Mouse (Mus musculus) megakaryocyte, embryonic 14.5 days (primary cell): Measurements from ENCODE around the gene Cad. TPM values are rescaled to one million over a fixed set of nuclear protein-coding genes. Genes with fewer than 3 reads are reported as not detected.

Experiments
- H3K27me3 ChIP-seq: replicated peaks from 2 replicates; pipeline ENCODE3; 2012; ENCODE audit warnings: inconsistent platforms
- H3K36me3 ChIP-seq: replicated peaks from 2 replicates; pipeline ENCODE3; 2012; ENCODE audit warnings: low read length, inconsistent platforms, mixed read lengths
- H3K4me1 ChIP-seq: 2 replicates; pipeline ENCODE4 v1.6.1; 2012; ENCODE audit warnings: inconsistent platforms
- H3K4me3 ChIP-seq: replicated peaks from 2 replicates; pipeline ENCODE3; 2012; ENCODE audit warnings: moderate library complexity, mild to moderate bottlenecking, inconsistent platforms
- H3K9me3 ChIP-seq: 2 replicates; pipeline ENCODE4 v1.6.1; 2012; ENCODE audit warnings: inconsistent platforms
- FLI1 ChIP-seq: IDR thresholded peaks from 2 replicates; pipeline ENCODE4 v1.6.1; 2012; ENCODE audit warnings: low read length, inconsistent platforms, mixed read lengths
- GATA1 ChIP-seq: IDR thresholded peaks from 3 replicates; pipeline ENCODE4 v1.6.1; 2012; ENCODE audit warnings: mixed read lengths, low read length, inconsistent platforms, borderline replicate concordance
- polyA plus RNA-seq: library from polyadenylated mRNA; stranded (reverse); fragments of >175 nt; gene quantifications from 2 replicates; pipeline ENCODE4 v1.2.3, GENCODE M21; 2012; ENCODE audit warnings: low replicate concordance; ENCODE audit not compliant: insufficient read depth

Cad gene
- polyA plus RNA-seq, 1 experiment, result 218 TPM

GRCm38 (mm10) chr5:31071059-31071458, 16.5 kb downstream of the Cad start:
- peaks cover 98% of the 10 kb centered on the region for H3K36me3 ChIP-seq
- TF ChIP-seq GATA1, result no peak
- no peak for TF ChIP-seq FLI1
- H3K9me3 ChIP-seq, result no peaks in the 10 kb centered on the region
- no peak overlapping the region for H3K4me3 ChIP-seq
- H3K4me1 ChIP-seq, result no peaks in the 10 kb centered on the region; the same call in 1 of the 2 replicates
- no peaks in the 10 kb centered on the region for H3K27me3 ChIP-seq

- Histone ChIP-seq H3K9me3 (no peaks in the 10 kb centered on the region), H3K4me3 (no peak overlapping the region), H3K36me3 (peaks cover 98% of the 10 kb centered on the region), H3K27me3 (no peaks in the 10 kb centered on the region), H3K4me1 (no peaks in the 10 kb centered on the region; the same call in 1 of the 2 replicates)
- no peak for TF ChIP-seq GATA1
- no peak for TF ChIP-seq FLI1
These were observed 17.2 kb downstream of the Cad start for GRCm38 (mm10) chr5:31071821-31072220.

GRCm38 (mm10) chr5:31073176-31073575, 18.6 kb downstream of the Cad start:
- Histone ChIP-seq H3K27me3 (no peaks in the 10 kb centered on the region), H3K4me3 (no peak overlapping the region), H3K4me1 (no peaks in the 10 kb centered on the region; the same call in 1 of the 2 replicates), H3K36me3 (peaks cover 98% of the 10 kb centered on the region), H3K9me3 (no peaks in the 10 kb centered on the region)
- TF ChIP-seq GATA1, result no peak
- TF ChIP-seq FLI1, result no peak

- TF ChIP-seq FLI1, result no peak
- TF ChIP-seq GATA1, result no peak
- no peak overlapping the region for H3K4me3 ChIP-seq
- no peaks in the 10 kb centered on the region; the same call in 1 of the 2 replicates for H3K4me1 ChIP-seq
- peaks cover 84% of the 10 kb centered on the region for H3K36me3 ChIP-seq
- H3K27me3 ChIP-seq, result no peaks in the 10 kb centered on the region
- no peaks in the 10 kb centered on the region for H3K9me3 ChIP-seq
These were observed 21.8 kb downstream of the Cad start for GRCm38 (mm10) chr5:31076346-31076745.

- TF ChIP-seq FLI1 (no peak), GATA1 (no peak)
- H3K36me3 ChIP-seq, result peaks cover 47% of the 10 kb centered on the region
- no peaks in the 10 kb centered on the region for H3K9me3 ChIP-seq
- H3K4me3 ChIP-seq, result no peak overlapping the region
- peaks cover 13% of the 10 kb centered on the region for H3K27me3 ChIP-seq
- peaks cover 20% of the 10 kb centered on the region for H3K4me1 ChIP-seq
These were observed 25.6 kb downstream of the Cad start for GRCm38 (mm10) chr5:31080059-31080794.

- no peaks in the 10 kb centered on the region for H3K9me3 ChIP-seq
- peaks cover 41% of the 10 kb centered on the region for H3K36me3 ChIP-seq
- peaks cover 15% of the 10 kb centered on the region for H3K27me3 ChIP-seq
- no peak for TF ChIP-seq FLI1
- TF ChIP-seq GATA1, result no peak
- peaks cover 20% of the 10 kb centered on the region for H3K4me1 ChIP-seq
- no peak overlapping the region for H3K4me3 ChIP-seq
These were observed 26.2 kb downstream of the Cad start for GRCm38 (mm10) chr5:31080795-31081164.

- Histone ChIP-seq H3K27me3 (peaks cover 21% of the 10 kb centered on the region), H3K9me3 (no peaks in the 10 kb centered on the region), H3K4me3 (no peak overlapping the region), H3K36me3 (peaks cover 35% of the 10 kb centered on the region), H3K4me1 (peaks cover 23% of the 10 kb centered on the region)
- TF ChIP-seq GATA1, result no peak
- no peak for TF ChIP-seq FLI1
These were observed 26.8 kb downstream of the Cad start for GRCm38 (mm10) chr5:31081386-31081785.

- H3K36me3 ChIP-seq, result peaks cover 25% of the 10 kb centered on the region
- H3K4me3 ChIP-seq, result peak overlapping the region; percentile 66
- peaks cover 30% of the 10 kb centered on the region for H3K27me3 ChIP-seq
- no peak for TF ChIP-seq GATA1
- TF ChIP-seq FLI1, result no peak
- H3K4me1 ChIP-seq, result peaks cover 27% of the 10 kb centered on the region
- H3K9me3 ChIP-seq, result no peaks in the 10 kb centered on the region
These were observed 27.8 kb downstream of the Cad start for GRCm38 (mm10) chr5:31082355-31082754.

GRCm38 (mm10) chr5:31082935-31083625, 28.5 kb downstream of the Cad start:
- peaks cover 37% of the 10 kb centered on the region for H3K27me3 ChIP-seq
- no peak for TF ChIP-seq FLI1
- TF ChIP-seq GATA1, result no peak
- peaks cover 27% of the 10 kb centered on the region for H3K4me1 ChIP-seq
- no peaks in the 10 kb centered on the region for H3K9me3 ChIP-seq
- H3K36me3 ChIP-seq, result peaks cover 18% of the 10 kb centered on the region
- peak overlapping the region; percentile 80 for H3K4me3 ChIP-seq

- H3K27me3 ChIP-seq, result peaks cover 46% of the 10 kb centered on the region
- H3K9me3 ChIP-seq, result no peaks in the 10 kb centered on the region
- peaks cover 9% of the 10 kb centered on the region for H3K36me3 ChIP-seq
- H3K4me3 ChIP-seq, result no peak overlapping the region
- TF ChIP-seq FLI1, result no peak
- no peak for TF ChIP-seq GATA1
- H3K4me1 ChIP-seq, result peaks cover 27% of the 10 kb centered on the region
These were observed 29.4 kb downstream of the Cad start for GRCm38 (mm10) chr5:31083949-31084348.
